Mouse (Mus musculus) heart, adult 2 months (tissue): ENCODE results near the gene Gimap7.

ENCODE experiments used
- CTCF ChIP-seq: fragments of 200-600 bp; IDR thresholded peaks from 2 replicates; pipeline ENCODE4 v1.8.1; 2022; ENCODE audit warnings: antibody characterized with exemption, mild to moderate bottlenecking, moderate library complexity
- EP300 ChIP-seq: fragments of 200-500 bp; IDR thresholded peaks from 2 replicates; pipeline ENCODE4 v1.6.1; 2011; ENCODE audit warnings: low read depth, low read length, control low read depth; ENCODE audit not compliant: insufficient read depth

- TF ChIP-seq EP300 (0 out of 2 replicates have a peak, but pooled peaks have one; percentile 11), CTCF (no peak)
Observed at GRCm38 (mm10) chr6:48684319-48684718, 34.1 kb upstream of the Gimap7 start, which contains the start of gene Gimap4.
